Mouse (Mus musculus): ENCODE data around the gene Olfr26.
"Not testable (repeated sequence)": the region's sequence is repeated elsewhere in the genome, so short reads cannot be mapped to it uniquely, and the experiment has no call there.

Gene Olfr26

DNA sequence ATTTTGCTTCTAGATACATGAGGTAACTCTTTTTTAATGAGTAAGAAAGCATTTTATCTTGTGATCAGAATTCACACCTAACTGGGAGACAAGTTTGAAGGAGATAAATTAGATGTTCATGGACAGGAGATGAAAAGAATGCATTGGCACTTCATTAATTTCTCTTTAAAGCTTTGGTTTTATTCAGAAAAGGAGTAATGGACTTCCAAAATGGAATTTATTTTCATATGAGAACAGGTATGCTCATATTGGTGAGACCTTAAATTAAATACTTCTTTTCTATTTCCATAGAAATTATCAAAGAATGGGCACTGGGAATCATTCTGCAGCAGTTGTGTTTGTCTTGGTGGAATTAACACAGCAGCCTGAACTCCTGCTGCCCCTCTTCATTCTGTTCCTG lies at the start of gene Olfr26:
Olfr26 (plus strand) TSS at position 301 of the 400 bp plus-strand sequence.
- DNase-seq (ENCODE audit: low read depth, low spot score), result no peak

DNA sequence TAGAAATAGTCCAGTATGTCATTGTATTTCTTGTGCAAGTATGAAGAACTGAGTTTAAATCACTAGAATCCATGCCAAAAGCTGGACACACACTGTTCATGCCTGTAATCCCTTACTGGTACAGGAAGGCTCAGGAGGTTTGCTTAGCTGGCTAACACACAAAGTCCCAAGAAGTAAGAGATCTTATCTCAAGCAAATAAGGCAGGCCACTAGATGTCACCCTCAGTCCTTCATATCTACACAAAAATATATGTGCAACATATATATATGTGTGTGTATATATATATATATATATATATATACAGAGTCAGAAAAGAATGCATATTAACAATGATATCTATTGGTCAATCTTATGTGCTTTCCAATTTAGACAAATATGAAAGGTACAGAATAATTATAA lies 49.2 kb upstream of the Olfr26 start:
- no peak for DNase-seq (ENCODE audit: low read depth, low spot score)

DNA sequence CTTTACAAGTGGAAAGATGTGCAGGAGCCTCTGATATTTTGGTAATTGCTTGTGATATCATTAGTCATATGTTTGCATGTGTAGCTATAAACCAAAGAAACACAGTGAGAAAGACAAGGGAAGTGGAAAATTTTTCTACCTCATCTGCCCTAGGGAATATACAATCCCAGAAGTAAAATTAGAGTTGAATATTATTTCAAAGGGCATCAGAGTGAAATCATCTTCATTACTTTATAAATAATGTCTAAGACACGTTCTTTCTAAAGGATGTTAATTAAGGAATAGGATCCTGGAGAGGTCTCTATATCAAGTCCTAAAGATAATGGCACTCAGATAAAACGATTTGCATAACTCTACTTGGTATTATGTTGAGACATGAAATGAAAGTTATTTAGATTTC lies 40.5 kb upstream of the Olfr26 start, which contains the start of gene Olfr922:
Olfr922 (plus strand) TSS at position 301 of the 400 bp plus-strand sequence.
- DNase-seq (ENCODE audit: low read depth, low spot score), result no peak

DNA sequence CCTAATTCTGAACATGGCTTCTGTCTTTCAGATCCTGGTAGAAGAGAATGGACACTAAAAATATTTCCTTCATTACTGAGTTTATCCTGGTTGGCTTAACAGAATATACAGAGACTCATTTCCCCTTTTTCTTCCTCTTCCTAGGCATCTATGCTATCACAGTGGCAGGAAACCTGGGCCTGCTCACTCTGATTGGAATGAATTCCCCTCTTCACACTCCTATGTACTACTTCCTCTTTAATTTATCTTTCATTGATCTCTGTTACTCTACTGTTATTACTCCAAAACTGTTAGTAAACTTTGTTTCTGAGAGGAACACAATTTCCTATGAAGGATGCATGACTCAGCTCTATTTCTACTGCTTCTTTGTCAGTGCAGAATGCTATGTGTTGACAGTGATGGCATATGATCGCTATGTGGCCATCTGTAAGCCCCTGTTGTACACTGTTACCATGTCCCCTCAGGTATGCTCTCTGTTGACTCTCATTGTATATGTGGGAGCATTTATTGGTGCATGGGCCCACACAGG lies 39.3 kb upstream of the Olfr26 start:
- no peak for DNase-seq (ENCODE audit: low read depth, low spot score)

DNA sequence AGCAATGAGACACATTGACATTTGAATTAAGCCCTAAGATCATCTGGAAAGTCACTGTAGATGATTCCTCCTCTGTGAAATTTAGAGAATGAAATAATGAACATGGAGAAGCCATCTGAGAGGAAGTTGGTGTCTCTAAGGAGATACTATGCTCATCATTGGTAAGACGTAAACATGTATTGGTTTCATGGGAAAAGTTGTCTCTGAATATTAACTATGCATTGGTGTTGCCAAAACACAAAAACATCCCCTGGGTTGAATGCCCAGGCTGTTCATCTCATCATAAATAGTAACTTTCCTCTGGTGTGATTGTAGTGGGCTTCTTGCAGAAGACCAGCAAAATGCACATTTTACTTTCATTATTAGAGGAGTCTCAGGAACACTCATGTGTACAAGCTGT lies 28.6 kb upstream of the Olfr26 start, which contains the start of gene Olfr923:
Olfr923 (plus strand) TSS at position 301 of the 400 bp plus-strand sequence.
- no peak for DNase-seq (ENCODE audit: low read depth, low spot score)

DNA sequence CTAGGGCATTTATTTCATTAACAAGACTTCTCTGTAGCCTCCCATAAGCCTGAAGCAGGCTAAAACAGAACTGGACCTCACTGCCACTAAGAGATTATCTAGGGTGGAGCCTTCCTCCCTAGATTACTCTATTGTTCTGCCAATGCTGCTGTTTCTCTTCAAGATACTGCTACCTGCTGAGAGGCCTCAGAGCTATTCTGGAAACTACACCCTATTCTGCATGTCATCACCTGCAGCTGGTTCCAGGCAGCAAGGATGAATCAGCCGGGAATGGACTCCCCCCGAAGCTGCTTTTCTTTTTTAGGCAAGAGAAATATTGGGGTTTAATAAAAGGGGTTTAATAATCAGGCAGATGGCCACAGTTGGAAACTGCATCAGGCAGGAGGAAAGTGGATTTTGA lies 21.8 kb upstream of the Olfr26 start:
- DNase-seq (ENCODE audit: low read depth, low spot score), result no peak

DNA sequence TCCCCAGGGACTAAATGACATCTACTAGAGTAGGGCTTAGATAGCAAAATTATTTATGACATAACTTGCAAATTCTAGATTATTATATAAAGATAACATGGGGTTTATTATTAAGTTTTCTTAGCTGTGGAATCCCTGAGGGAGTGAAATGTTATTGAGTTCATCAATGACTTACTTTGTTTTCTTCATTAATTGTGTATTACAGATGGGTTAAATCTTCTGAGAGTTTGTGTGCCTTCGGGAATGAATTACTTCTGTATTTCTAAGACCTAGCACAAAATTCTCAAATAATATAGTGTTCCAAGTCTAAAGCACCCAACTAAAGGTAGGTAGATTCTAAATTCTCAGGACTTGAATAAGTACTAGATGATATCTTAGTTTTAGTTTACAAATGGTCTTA lies 10.7 kb upstream of the Olfr26 start, which contains the start of gene Olfr924:
Olfr924 (plus strand) TSS at position 301 of the 400 bp plus-strand sequence.
- no peak for DNase-seq (ENCODE audit: low read depth, low spot score)

DNA sequence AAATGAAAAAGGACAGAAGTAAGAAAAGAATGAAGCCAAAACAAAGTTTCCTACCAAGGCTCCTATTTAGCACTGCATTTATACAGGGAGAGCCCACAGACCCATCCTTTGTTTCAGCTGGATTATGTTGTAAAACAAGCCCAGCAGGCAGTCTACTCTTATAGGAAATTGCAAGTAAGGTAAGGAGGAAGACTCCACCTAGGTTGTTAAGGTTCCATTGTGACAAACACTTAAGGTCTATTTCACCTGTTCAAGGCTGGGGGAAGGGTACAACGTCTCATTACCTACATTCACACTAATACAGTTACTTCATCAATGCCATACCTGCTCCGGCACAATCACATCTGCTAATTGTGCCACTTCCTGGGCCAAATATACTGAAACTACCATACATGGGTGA lies 20.0 kb downstream of the Olfr26 start:
- not testable (repeated sequence) for DNase-seq (ENCODE audit: low read depth, low spot score)

DNA sequence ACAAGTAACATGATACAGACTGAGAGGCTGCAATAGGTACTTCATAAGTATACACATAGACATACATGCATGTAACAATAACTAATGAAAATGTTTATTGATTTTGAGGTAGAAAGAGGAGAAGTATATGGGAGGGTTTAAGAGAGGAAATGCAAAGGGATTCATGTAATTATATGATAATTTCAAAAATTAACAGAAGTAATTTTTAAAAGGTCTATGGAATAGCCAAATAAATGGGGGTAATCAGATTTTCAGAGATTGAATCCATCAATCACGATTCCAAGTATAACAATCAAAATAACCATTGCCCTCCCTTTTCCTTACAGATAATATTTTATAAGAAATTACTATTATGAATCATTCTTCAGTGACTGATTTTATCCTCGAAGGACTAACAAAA lies 22.0 kb downstream of the Olfr26 start, which contains the start of gene Olfr926:
Olfr926 (plus strand) TSS at position 301 of the 400 bp plus-strand sequence.
- no peak for DNase-seq (ENCODE audit: low read depth, low spot score)

Measured in forelimb bud, embryonic 11.5 days (tissue).